ENCODE assay signal across 8 mouse cellular contexts in genomic region chr15:31366596-31367480, GRCm38 (mm10). TPM values are rescaled to one million over a fixed set of nuclear protein-coding genes. Genes with fewer than 3 reads are reported as not detected.
DNase-seq lines count a peak whose midpoint lies in the region; ATAC-seq and TF ChIP-seq lines count a peak whose summit lies in the region.

No protein-coding gene starts in this region.

- DNase-seq in cerebellum, adult 11-12 months, result no peak
- no peak for DNase-seq in forebrain, embryonic 14.5 days (ENCODE audit: low spot score)
- DNase-seq in left cerebral cortex, postnatal 10 days (ENCODE audit: extremely low spot score in 1 of 2, low spot score in 2 of 2), result no peak
- no peak for DNase-seq in left cerebral cortex, postnatal 36 days (ENCODE audit: low spot score in 2 of 2)

- TF ChIP-seq EP300 in ES-Bruce4 (IDR thresholded peaks at IDR 0.05; ENCODE audit: insufficient read depth, low read depth, low read length), result no peak

- H3K36me3 ChIP-seq in ES-Bruce4 (ENCODE audit: control insufficient read depth, insufficient read depth, low read length, poor library complexity, severe bottlenecking), result no peaks in the 10 kb centered on the region
- H3K36me3 ChIP-seq in forebrain, embryonic 14.5 days (ENCODE audit: control insufficient read depth, insufficient read depth, low read length), result no peaks in the 10 kb centered on the region
- no peaks in the 10 kb centered on the region for H3K36me3 ChIP-seq in kidney, embryonic 15.5 days
- H3K36me3 ChIP-seq in midbrain, embryonic 12.5 days, result no peaks in the 10 kb centered on the region

- no peak for TF ChIP-seq POLR2A in ES-Bruce4 (IDR thresholded peaks at IDR 0.05; ENCODE audit: insufficient read depth, low read length)

- peaks cover 18% of the 10 kb centered on the region for H3K27me3 ChIP-seq in ES-Bruce4 (ENCODE audit: control insufficient read depth, insufficient read depth, low read length, poor library complexity, severe bottlenecking)
- peaks cover 41% of the 10 kb centered on the region for H3K27me3 ChIP-seq in forebrain, embryonic 14.5 days (replicated peaks; ENCODE audit: control insufficient read depth, insufficient read depth, low read length)
- H3K27me3 ChIP-seq in kidney, embryonic 15.5 days, result peaks cover 67% of the 10 kb centered on the region
- H3K27me3 ChIP-seq in midbrain, embryonic 12.5 days, result peaks cover 85% of the 10 kb centered on the region

- peak overlapping the region; percentile 79 for H3K4me3 ChIP-seq in ES-Bruce4 (ENCODE audit: low read depth, low read length)
- H3K4me3 ChIP-seq in forebrain, embryonic 14.5 days (ENCODE audit: low read depth, low read length), result peak overlapping the region; percentile 59
- peak overlapping the region; percentile 69 for H3K4me3 ChIP-seq in kidney, embryonic 15.5 days (replicated peaks)
- peak overlapping the region; percentile 51 for H3K4me3 ChIP-seq in midbrain, embryonic 12.5 days

- intact Hi-C loops in left cerebral cortex, postnatal 10 days (cut with DNase I), result no loop called here
- intact Hi-C loops in left cerebral cortex, postnatal 36 days (cut with DNase I), result loop anchor here (2.0 to 5.0 kb wide), 2 partner anchors 26 to 50 kb away; no protein-coding TSS in a partner anchor

- H3K27ac ChIP-seq in ES-Bruce4 (ENCODE audit: insufficient read depth, low read length), result no peak overlapping the region
- no peak overlapping the region for H3K27ac ChIP-seq in forebrain, embryonic 14.5 days (ENCODE audit: low read depth, low read length)
- no peak overlapping the region for H3K27ac ChIP-seq in kidney, embryonic 15.5 days
- H3K27ac ChIP-seq in midbrain, embryonic 12.5 days (replicated peaks), result no peak overlapping the region

- TF ChIP-seq CTCF in ES-Bruce4 (IDR thresholded peaks at IDR 0.05; ENCODE audit: low read depth, low read length), result no peak

- peak overlapping the region; percentile 83 for H3K9ac ChIP-seq in ES-Bruce4 (ENCODE audit: low read depth, poor library complexity, severe bottlenecking)
- peak overlapping the region; percentile 49 for H3K9ac ChIP-seq in forebrain, embryonic 14.5 days (ENCODE audit: low read length)
- peak overlapping the region; percentile 61 for H3K9ac ChIP-seq in kidney, embryonic 15.5 days
- H3K9ac ChIP-seq in midbrain, embryonic 12.5 days (replicated peaks), result peak overlapping the region; percentile 58

- H3K9me3 ChIP-seq in ES-Bruce4 (replicated peaks; ENCODE audit: control insufficient read depth, insufficient read depth, low read length, poor library complexity, severe bottlenecking), result no peaks in the 10 kb centered on the region
- no peaks in the 10 kb centered on the region for H3K9me3 ChIP-seq in forebrain, embryonic 14.5 days (replicated peaks; ENCODE audit: control insufficient read depth, low read length)
- no peaks in the 10 kb centered on the region for H3K9me3 ChIP-seq in kidney, embryonic 15.5 days (replicated peaks)
- no peaks in the 10 kb centered on the region for H3K9me3 ChIP-seq in midbrain, embryonic 12.5 days

- ATAC-seq in cerebellum, adult (ENCODE audit: insufficient number of reproducible peaks, low FRiP score, low TSS enrichment), result 0 out of 2 replicates have a peak, but pooled peaks have one; percentile 13
- peak; percentile 45 for ATAC-seq in forebrain, embryonic 14.5 days
- ATAC-seq in kidney, embryonic 15.5 days (replicated peaks; ENCODE audit: low FRiP score), result peak; percentile 30
- peak; percentile 59 for ATAC-seq in midbrain, embryonic 12.5 days (ENCODE audit: low FRiP score, low read depth)

- H3K4me1 ChIP-seq in ES-Bruce4 (ENCODE audit: control insufficient read depth, insufficient read depth, low read length), result no peaks in the 10 kb centered on the region
- H3K4me1 ChIP-seq in forebrain, embryonic 14.5 days (ENCODE audit: control insufficient read depth, insufficient read depth, low read length), result 0 out of 2 replicates have a peak, but pooled peaks cover 9% of the 10 kb centered on the region
- H3K4me1 ChIP-seq in kidney, embryonic 15.5 days, result peaks cover 44% of the 10 kb centered on the region
- H3K4me1 ChIP-seq in midbrain, embryonic 12.5 days, result peaks cover 26% of the 10 kb centered on the region

- WGBS in forebrain, embryonic 14.5 days, result under 1% methylated on average over 70 of the region's 72 CpGs
- under 1% methylated on average over 72 of the region's 72 CpGs for WGBS in kidney, embryonic 15.5 days
- under 1% methylated on average over 70 of the region's 72 CpGs for WGBS in midbrain, embryonic 12.5 days

- H3K4me2 ChIP-seq in forebrain, embryonic 14.5 days (ENCODE audit: low read length), result peak overlapping the region; percentile 100
- peak overlapping the region; percentile 100 for H3K4me2 ChIP-seq in kidney, embryonic 15.5 days
- H3K4me2 ChIP-seq in midbrain, embryonic 12.5 days (replicated peaks), result peak overlapping the region; percentile 100

RNA-seq across cellular contexts. Expression of gene Ankrd33b, which starts 0.7 kb away (rescaled TPM):
- polyA plus RNA-seq in ES-Bruce4 (2011; ENCODE audit: insufficient read depth, insufficient read length, low read depth, missing spikeins), result 1.4 and 1.6 TPM in 2 replicates
- polyA plus RNA-seq in forebrain, embryonic 14.5 days (2014; fragmentation: Nextera tagmentation; extraction: Ambion mirVana), result 0.52 and 0.70 TPM in 2 replicates
- polyA plus RNA-seq in kidney, embryonic 15.5 days (2015; fragmentation: Nextera tagmentation; extraction: Ambion mirVana), result 6.2 and 6.5 TPM in 2 replicates
- 0.71 and 0.75 TPM in 2 replicates for polyA plus RNA-seq in midbrain, embryonic 12.5 days (2016; fragmentation: Nextera tagmentation; extraction: Ambion mirVana)
- total RNA-seq in left cerebral cortex, postnatal 10 days (2021), result 1 to 10 TPM; 6.4 to 8.7 TPM
- 10 to 100 TPM; 70.4 to 76.4 TPM for total RNA-seq in left cerebral cortex, postnatal 36 days (2021)
